Mouse (Mus musculus): Measurements from ENCODE around the gene Eef2.

DNA sequence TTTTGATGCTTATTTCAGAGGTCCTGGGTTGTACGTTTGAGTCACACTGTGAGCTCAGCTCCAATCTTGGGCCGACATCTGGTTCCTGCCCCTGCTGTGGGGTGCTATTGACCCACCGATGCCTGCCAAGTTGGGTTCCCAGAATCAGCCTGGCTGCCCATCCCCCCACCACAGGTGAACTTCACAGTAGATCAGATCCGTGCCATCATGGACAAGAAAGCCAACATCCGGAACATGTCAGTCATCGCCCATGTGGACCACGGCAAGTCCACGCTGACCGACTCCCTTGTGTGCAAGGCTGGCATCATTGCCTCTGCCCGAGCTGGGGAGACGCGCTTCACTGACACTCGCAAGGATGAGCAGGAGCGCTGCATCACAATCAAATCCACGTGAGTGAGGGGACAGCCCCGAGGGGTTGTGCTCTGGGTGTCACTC is 1.1 kb downstream of the Eef2 start:
- TF ChIP-seq CTCF (IDR thresholded peaks at IDR 0.05) (no peak), EP300 (IDR thresholded peaks at IDR 0.05) (no peak)
